Mouse (Mus musculus) bone marrow macrophage, adult 2 months (primary cell): ENCODE measurements at regions not wholly inside any gene's neighbourhood (a gene's known extent, or its start where the extent isn't known, plus 50 kb on each side); places are given as distances from the start of the nearest gene placed in this dataset.

Experiments
- CTCF ChIP-seq: IDR thresholded peaks from 2 replicates; pipeline ENCODE4 v1.5.1; 2012; ENCODE audit warnings: low read depth, mild to moderate bottlenecking, low read length, moderate library complexity
- POLR2A ChIP-seq: IDR thresholded peaks from 2 replicates; pipeline ENCODE4 v1.6.1; 2012; ENCODE audit warnings: mild to moderate bottlenecking, low read depth, low read length, borderline replicate concordance

DNA sequence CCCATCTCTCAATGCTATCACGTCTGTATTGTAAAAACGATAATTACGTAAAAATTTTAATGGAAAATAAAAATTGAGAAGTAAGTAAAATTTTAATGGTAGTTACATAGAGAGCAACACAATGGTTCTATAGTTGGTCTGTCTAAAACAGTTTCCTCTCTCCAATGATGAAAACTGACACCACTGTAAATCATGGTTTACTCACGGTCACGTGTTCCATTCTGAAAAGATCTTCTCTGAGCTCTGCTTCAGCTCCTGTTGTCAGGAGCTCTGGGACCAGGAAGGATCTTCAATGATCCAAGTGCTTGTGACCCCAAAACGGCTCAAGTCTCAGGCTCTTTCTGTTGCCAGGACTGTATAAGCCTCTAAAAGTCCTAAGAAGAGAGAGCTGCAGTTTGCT is 435.0 kb downstream of the Hace1 start:
- TF ChIP-seq CTCF, result no peak
- TF ChIP-seq POLR2A, result no peak
